Mouse (Mus musculus) liver, embryonic 14.5 days (tissue): ENCODE measurements at regions not wholly inside any gene's neighbourhood (a gene's known extent, or its start where the extent isn't known, plus 50 kb on each side); places are given as distances from the start of the nearest gene placed in this dataset.

Experiments
- CTCF ChIP-seq: IDR thresholded peaks from 2 replicates; pipeline ENCODE4 v1.5.1; 2016; ENCODE audit warnings: antibody characterized with exemption, low read depth, control low read depth
- EP300 ChIP-seq: IDR thresholded peaks from 2 replicates; pipeline ENCODE4 v1.6.1; 2016; ENCODE audit warnings: antibody characterized with exemption, low read depth

DNA sequence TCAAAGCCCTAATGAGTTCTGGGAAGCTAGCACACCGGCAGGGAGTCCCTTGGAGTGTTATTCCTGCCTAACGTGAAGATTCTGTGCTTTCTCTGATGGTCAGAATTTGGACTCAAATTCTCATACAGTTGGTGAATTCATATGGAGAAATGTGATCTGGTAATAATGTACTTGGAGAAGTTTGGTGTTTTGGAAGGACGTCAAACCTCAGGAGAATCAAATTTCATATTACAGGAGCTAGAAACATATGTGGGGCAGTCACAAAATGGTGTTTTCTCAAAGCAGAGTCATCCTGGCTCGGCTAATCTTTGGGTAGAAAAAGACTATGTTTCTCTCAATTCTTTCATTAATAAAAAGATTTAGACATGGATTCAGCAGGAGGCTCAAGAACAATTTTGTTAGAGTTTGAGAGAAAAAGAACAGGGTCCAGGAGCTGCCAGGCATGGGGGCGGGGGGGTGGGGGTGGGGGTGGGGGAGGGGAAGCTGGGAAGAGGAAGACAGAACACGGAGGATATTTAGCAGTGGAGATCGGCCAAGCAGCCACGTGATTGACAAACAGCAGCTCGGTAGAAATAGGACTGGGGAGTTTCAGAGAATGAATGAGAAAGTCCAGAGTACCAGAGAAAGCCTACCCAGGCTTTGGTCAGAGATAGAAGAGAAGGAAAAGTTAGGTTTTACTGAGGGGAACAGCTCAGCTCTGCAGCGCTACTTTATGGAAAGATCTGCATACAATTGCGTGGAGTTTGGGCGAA lies 130.6 kb downstream of the Sp3 start:
- TF ChIP-seq EP300 (no peak), CTCF (no peak)
